Mouse (Mus musculus) MEL (cell line): ENCODE data around the gene Mrpl10. TPM values are rescaled to one million over a fixed set of nuclear protein-coding genes. Genes with fewer than 3 reads are reported as not detected.
A peak's percentile ranks its signal among the peaks of the same experiment; 100 is the strongest.

Experiments
- DNase-seq: peaks from one replicate; pipeline ENCODE4 v3.0.0; 2011; ENCODE audit warnings: low read depth, low spot score
- H3K27ac ChIP-seq: 2 replicates; pipeline ENCODE4 v1.5.1; 2012; ENCODE audit warnings: low read depth, mild to moderate bottlenecking, control low read depth, low read length, moderate library complexity; ENCODE audit not compliant: control insufficient read depth
- H3K27me3 ChIP-seq, 2 experiments: fragments of 150-350 bp in 1 of 2; sonication (generic) in 1 of 2; 2 replicates each; pipeline ENCODE4 v1.6.1; 2012; ENCODE audit warnings: low read length in 2 of 2, mild to moderate bottlenecking in 2 of 2, improper control_type of control experiment in 1 of 2, moderate library complexity in 1 of 2; ENCODE audit not compliant: insufficient read depth in 2 of 2, control insufficient read depth in 1 of 2
- H3K36me3 ChIP-seq, 2 experiments: 2 replicates each; pipeline ENCODE4 v1.6.1; 2012 to 2014; ENCODE audit warnings: low read length in 2 of 2, improper control_type of control experiment in 1 of 2, inconsistent platforms in 1 of 2, mild to moderate bottlenecking in 1 of 2; ENCODE audit not compliant: insufficient read depth in 2 of 2, control insufficient read depth in 1 of 2
- H3K4me1 ChIP-seq, 2 experiments: fragments of 150-350 bp in 1 of 2; sonication (generic) in 1 of 2; 2 replicates each; pipeline ENCODE4 v1.6.1; 2012; ENCODE audit warnings: low read length in 2 of 2, improper control_type of control experiment in 1 of 2, mild to moderate bottlenecking in 1 of 2; ENCODE audit not compliant: insufficient read depth in 2 of 2, control insufficient read depth in 1 of 2
- H3K4me3 ChIP-seq, 2 experiments: fragments of 150-350 bp in 1 of 2; sonication (generic) in 1 of 2; 2 replicates each; pipeline ENCODE4 v1.5.1; 2012; ENCODE audit warnings: low read depth in 2 of 2, low read length in 2 of 2, mild to moderate bottlenecking in 2 of 2, moderate library complexity in 2 of 2, control low read depth in 1 of 2, improper control_type of control experiment in 1 of 2; ENCODE audit not compliant: control insufficient read depth in 1 of 2, insufficient read depth in 1 of 2
- H3K79me2 ChIP-seq: 2 replicates; pipeline ENCODE4 v1.6.1; 2012; ENCODE audit warnings: mild to moderate bottlenecking, low read length, moderate library complexity; ENCODE audit not compliant: control insufficient read depth, poor library complexity, insufficient read depth
- H3K9ac ChIP-seq: 2 replicates; pipeline ENCODE4 v1.6.1; 2012; ENCODE audit warnings: low read depth, mild to moderate bottlenecking, control low read depth, low read length, moderate library complexity; ENCODE audit not compliant: control insufficient read depth, poor library complexity, severe bottlenecking
- H3K9me3 ChIP-seq: fragments of 150-350 bp; sonication (generic); replicated peaks from 2 replicates; pipeline ENCODE4 v1.6.1; 2012; ENCODE audit warnings: mild to moderate bottlenecking, low read length, improper control_type of control experiment, moderate library complexity; ENCODE audit not compliant: insufficient read depth
- CTCF ChIP-seq, 3 experiments: IDR thresholded peaks in 2 of 3; conservative IDR thresholded peaks in 1 of 3; 2 replicates each; pipeline ENCODE4 v1.5.1; 2011 to 2012; ENCODE audit warnings: low read length in 3 of 3, low read depth in 2 of 3, mild to moderate bottlenecking in 2 of 3, improper control_type of control experiment in 1 of 3, inconsistent platforms in 1 of 3, mixed read lengths in 1 of 3, moderate library complexity in 1 of 3; ENCODE audit not compliant: control insufficient read depth in 1 of 3, insufficient read depth in 1 of 3, poor library complexity in 1 of 3, severe bottlenecking in 1 of 3
- E2F4 ChIP-seq: IDR thresholded peaks from 2 replicates; pipeline ENCODE4 v1.6.1; 2011; ENCODE audit warnings: low read depth, low read length, improper control_type of control experiment, borderline replicate concordance
- ELF1 ChIP-seq: IDR thresholded peaks from 2 replicates; pipeline ENCODE4 v1.6.1; 2014; ENCODE audit warnings: low read depth, mild to moderate bottlenecking, inconsistent platforms, low read length, improper control_type of control experiment, moderate library complexity
- EP300 ChIP-seq, 2 experiments: IDR thresholded peaks; 2 replicates each; pipeline ENCODE4 v1.6.1; 2011; ENCODE audit warnings: improper control_type of control experiment in 2 of 2, low read length in 2 of 2, low read depth in 1 of 2, mild to moderate bottlenecking in 1 of 2
- GABPA ChIP-seq: IDR thresholded peaks from 2 replicates; pipeline ENCODE4 v1.6.1; 2012; ENCODE audit warnings: low read depth, mild to moderate bottlenecking, inconsistent platforms, low read length, improper control_type of control experiment, moderate library complexity
- GATA1 ChIP-seq: IDR thresholded peaks from 2 replicates; pipeline ENCODE4 v1.6.1; 2011; ENCODE audit warnings: low read depth, low read length, improper control_type of control experiment
- HCFC1 ChIP-seq: IDR thresholded peaks from 2 replicates; pipeline ENCODE4 v1.6.1; 2012; ENCODE audit warnings: low read depth, mild to moderate bottlenecking, inconsistent platforms, low read length, improper control_type of control experiment, moderate library complexity
- KAT2A ChIP-seq: conservative IDR thresholded peaks from 2 replicates; pipeline ENCODE4 v1.6.1; 2012; ENCODE audit warnings: low read depth, low read length, improper control_type of control experiment, inconsistent platforms
- MAX ChIP-seq: IDR thresholded peaks from 2 replicates; pipeline ENCODE4 v1.6.1; 2011; ENCODE audit warnings: low read length, improper control_type of control experiment
- MXI1 ChIP-seq: IDR thresholded peaks from 2 replicates; pipeline ENCODE4 v1.6.1; 2011; ENCODE audit warnings: mild to moderate bottlenecking, low read depth, low read length, improper control_type of control experiment
- MYB ChIP-seq: IDR thresholded peaks from 2 replicates; pipeline ENCODE4 v1.6.1; 2011; ENCODE audit warnings: mild to moderate bottlenecking, low read depth, low read length, improper control_type of control experiment
- MYC ChIP-seq: IDR thresholded peaks from 2 replicates; pipeline ENCODE4 v1.6.1; 2011; ENCODE audit warnings: low read depth, mild to moderate bottlenecking, low read length, improper control_type of control experiment, moderate library complexity
- NRF1 ChIP-seq: IDR thresholded peaks from 2 replicates; pipeline ENCODE4 v1.6.1; 2014; ENCODE audit warnings: low read depth, mild to moderate bottlenecking, inconsistent platforms, low read length, improper control_type of control experiment, moderate library complexity; ENCODE audit not compliant: poor library complexity, insufficient read depth, severe bottlenecking
- POLR2A ChIP-seq, 2 experiments: IDR thresholded peaks; 2 replicates each; pipeline ENCODE4 v1.6.1; 2011 to 2012; ENCODE audit warnings: low read length in 2 of 2, mild to moderate bottlenecking in 2 of 2, control low read depth in 1 of 2, improper control_type of control experiment in 1 of 2, low read depth in 1 of 2, moderate library complexity in 1 of 2; ENCODE audit not compliant: control insufficient read depth in 1 of 2, insufficient read depth in 1 of 2, poor library complexity in 1 of 2
- POLR2AphosphoS2 ChIP-seq: IDR thresholded peaks from 2 replicates; pipeline ENCODE4 v1.6.1; 2011; ENCODE audit warnings: low read length, improper control_type of control experiment
- RAD21 ChIP-seq: IDR thresholded peaks from 2 replicates; pipeline ENCODE4 v1.6.1; 2011; ENCODE audit warnings: mild to moderate bottlenecking, low read depth, low read length, improper control_type of control experiment
- RCOR1 ChIP-seq: IDR thresholded peaks from 2 replicates; pipeline ENCODE4 v1.6.1; 2012; ENCODE audit warnings: low read depth, mild to moderate bottlenecking, inconsistent platforms, low read length, improper control_type of control experiment
- TAL1 ChIP-seq: IDR thresholded peaks from 2 replicates; pipeline ENCODE4 v1.6.1; 2012; ENCODE audit warnings: mild to moderate bottlenecking, inconsistent platforms, low read length, moderate library complexity, mixed read lengths
- USF1 ChIP-seq: IDR thresholded peaks from 2 replicates; pipeline ENCODE4 v1.6.1; 2014; ENCODE audit warnings: low read depth, mild to moderate bottlenecking, inconsistent platforms, low read length, improper control_type of control experiment, moderate library complexity
- USF2 ChIP-seq, 2 experiments: IDR thresholded peaks; 2 replicates each; pipeline ENCODE4 v1.6.1; 2011 to 2012; ENCODE audit warnings: improper control_type of control experiment in 2 of 2, low read length in 2 of 2, borderline replicate concordance in 1 of 2, inconsistent platforms in 1 of 2, low read depth in 1 of 2, mild to moderate bottlenecking in 1 of 2; ENCODE audit not compliant: insufficient read depth in 1 of 2
- ZC3H11A ChIP-seq: IDR thresholded peaks from 2 replicates; pipeline ENCODE4 v1.6.1; 2012; ENCODE audit warnings: low read depth, mild to moderate bottlenecking, inconsistent platforms, low read length, improper control_type of control experiment
- ZKSCAN1 ChIP-seq: IDR thresholded peaks from 2 replicates; pipeline ENCODE4 v1.6.1; 2012; ENCODE audit warnings: low read depth, mild to moderate bottlenecking, inconsistent platforms, low read length, improper control_type of control experiment, moderate library complexity
- ZMIZ1 ChIP-seq: IDR thresholded peaks from 2 replicates; pipeline ENCODE4 v1.6.1; 2012; ENCODE audit warnings: low read depth, mild to moderate bottlenecking, inconsistent platforms, low read length, improper control_type of control experiment, moderate library complexity
- polyA plus RNA-seq, 2 experiments: library from polyadenylated mRNA; stranded (reverse) in 1 of 2; unstranded in 1 of 2; fragments of >175 nt in 1 of 2; fragments of >200 nt in 1 of 2; gene quantifications; 2 replicates each; pipeline versions ENCODE4 v1.2.1 to v1.2.4; 2012; ENCODE audit warnings: low replicate concordance in 2 of 2, low read depth in 1 of 2; ENCODE audit not compliant: insufficient read length in 2 of 2, insufficient read depth in 1 of 2, missing spikeins in 1 of 2
- total RNA-seq: library from RNA; depleted of rRNA; stranded (reverse); fragments of 300-350 nt; gene quantifications from 2 replicates; pipeline ENCODE4 v1.2.3, GENCODE M21; 2012

The Mrpl10 gene
- total and polyA plus RNA-seq, 3 experiments: 79.3 to 106 TPM; not detected in 1

GRCm38 (mm10) chr11:97032499-97032898 lies 8.9 kb upstream of the Mrpl10 start:
- H3K27ac ChIP-seq: no peak overlapping the region
- H3K36me3 ChIP-seq: peaks cover 0 to 8% of the 10 kb centered on the region in 2 experiments; a peak in 2 of 4 replicates
- peaks cover 6% of the 10 kb centered on the region for H3K79me2 ChIP-seq
- TF ChIP-seq ZKSCAN1 (peak; percentile 90), TAL1 (no peak)
- DNase-seq: no peak
- H3K9me3 ChIP-seq: no peaks in the 10 kb centered on the region
- peaks cover 5 to 11% of the 10 kb centered on the region in 2 experiments for H3K4me1 ChIP-seq
- no peaks in the 10 kb centered on the region for H3K27me3 ChIP-seq
- no peak overlapping the region for H3K9ac ChIP-seq
- H3K4me3 ChIP-seq: no peak overlapping the region

GRCm38 (mm10) chr11:97033781-97034180 lies 7.6 kb upstream of the Mrpl10 start:
- no peaks in the 10 kb centered on the region for H3K27me3 ChIP-seq
- peaks cover 5 to 11% of the 10 kb centered on the region in 2 experiments for H3K4me1 ChIP-seq
- no peak for DNase-seq
- H3K9me3 ChIP-seq: no peaks in the 10 kb centered on the region
- H3K9ac ChIP-seq: no peak overlapping the region
- H3K27ac ChIP-seq: no peak overlapping the region
- peaks cover 0 to 8% of the 10 kb centered on the region in 2 experiments; a peak in 2 of 4 replicates for H3K36me3 ChIP-seq
- H3K4me3 ChIP-seq: no peak overlapping the region
- TF ChIP-seq RCOR1: no peak
- TF ChIP-seq GATA1: no peak
- no peak for TF ChIP-seq GABPA
- TF ChIP-seq POLR2AphosphoS2: no peak
- no peak for TF ChIP-seq CTCF (IDR thresholded peaks at IDR 0.05 in 2 of 3, conservative IDR thresholded peaks at IDR 0.05 in 1 of 3; ENCODE audit: control insufficient read depth in 1 of 3, insufficient read depth in 1 of 3, low read depth in 2 of 3, low read length in 3 of 3, poor library complexity in 1 of 3, severe bottlenecking in 1 of 3)
- TF ChIP-seq POLR2A (IDR thresholded peaks at IDR 0.05; ENCODE audit: control insufficient read depth in 1 of 2, insufficient read depth in 1 of 2, low read depth in 1 of 2, low read length in 2 of 2, poor library complexity in 1 of 2): no peak
- TF ChIP-seq RAD21: no peak
- TF ChIP-seq ELF1: no peak
- no peak for TF ChIP-seq USF2 (IDR thresholded peaks at IDR 0.05; ENCODE audit: borderline replicate concordance in 1 of 2, insufficient read depth in 1 of 2, low read depth in 1 of 2, low read length in 2 of 2)
- TF ChIP-seq MXI1: no peak
- no peak for TF ChIP-seq E2F4
- no peak for TF ChIP-seq KAT2A
- H3K79me2 ChIP-seq: peaks cover 6% of the 10 kb centered on the region

GRCm38 (mm10) chr11:97036141-97036540 lies 5.2 kb upstream of the Mrpl10 start:
- Histone ChIP-seq H3K27me3 (no peaks in the 10 kb centered on the region), H3K4me3 (no peak overlapping the region), H3K9me3 (no peaks in the 10 kb centered on the region), H3K4me1 (peaks cover 0 to 3% of the 10 kb centered on the region in 2 experiments; a peak in 1 of 4 replicates), H3K27ac (no peak overlapping the region), H3K36me3 (peaks cover 0 to 3% of the 10 kb centered on the region in 2 experiments; a peak in 1 of 4 replicates), H3K9ac (no peak overlapping the region), H3K79me2 (no peaks in the 10 kb centered on the region)
- TF ChIP-seq HCFC1: no peak
- TF ChIP-seq USF1: no peak
- no peak for TF ChIP-seq USF2 (IDR thresholded peaks at IDR 0.05; ENCODE audit: borderline replicate concordance in 1 of 2, insufficient read depth in 1 of 2, low read depth in 1 of 2, low read length in 2 of 2)
- TF ChIP-seq KAT2A: no peak
- no peak for TF ChIP-seq MYC
- TF ChIP-seq MXI1: no peak
- no peak for TF ChIP-seq RCOR1
- TF ChIP-seq ELF1: no peak
- TF ChIP-seq GATA1: no peak
- TF ChIP-seq EP300 (IDR thresholded peaks at IDR 0.05; ENCODE audit: low read depth in 1 of 2, low read length in 2 of 2): no peak
- TF ChIP-seq ZMIZ1: no peak
- no peak for TF ChIP-seq ZC3H11A
- no peak for TF ChIP-seq NRF1
- TF ChIP-seq MYB: no peak
- no peak for TF ChIP-seq MAX
- TF ChIP-seq POLR2AphosphoS2: no peak
- no peak for DNase-seq
